Mouse (Mus musculus) thymus, adult 2 months (tissue): Measurements from ENCODE around the gene Otogl.

ENCODE experiments used
- CTCF ChIP-seq: fragments of 200-500 bp; IDR thresholded peaks from 2 replicates; pipeline ENCODE4 v1.5.1; 2012; ENCODE audit warnings: mild to moderate bottlenecking, control low read depth, low read length, moderate library complexity, borderline replicate concordance; ENCODE audit not compliant: control insufficient read depth, poor library complexity, insufficient read depth; ENCODE audit errors: extremely low read depth
- POLR2A ChIP-seq: fragments of 200-500 bp; IDR thresholded peaks from 2 replicates; pipeline ENCODE4 v1.6.1; 2012; ENCODE audit warnings: mild to moderate bottlenecking, low read length, control low read depth, moderate library complexity; ENCODE audit not compliant: control insufficient read depth, poor library complexity, insufficient read depth; ENCODE audit errors: extremely low read depth

DNA sequence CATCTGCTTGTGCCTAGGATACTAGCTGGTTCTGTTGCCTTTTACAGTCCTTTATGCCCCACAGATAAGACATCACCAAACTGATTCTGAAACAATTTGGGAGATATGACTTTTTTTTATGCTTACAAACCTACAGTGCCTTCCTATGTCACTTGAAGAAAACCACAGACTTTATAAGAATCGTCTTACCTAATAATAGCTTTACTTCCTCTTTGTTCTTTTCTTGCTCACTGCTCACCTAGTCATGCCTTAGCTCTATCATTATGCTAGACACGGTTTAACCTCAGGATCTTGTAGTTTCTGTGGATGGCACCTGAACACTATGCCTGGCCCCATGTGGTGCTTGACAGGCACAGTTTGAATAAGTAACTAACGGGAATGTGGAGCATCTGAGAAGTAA lies 119.4 kb downstream of the Otogl start:
- no peak for TF ChIP-seq POLR2A
- TF ChIP-seq CTCF, result no peak
